Mouse (Mus musculus): ENCODE results near the gene Cic. TPM values are rescaled to one million over a fixed set of nuclear protein-coding genes. Genes with fewer than 3 reads are reported as not detected.

Gene Cic
- polyA plus RNA-seq, 1 experiment = 47.3 TPM

DNA sequence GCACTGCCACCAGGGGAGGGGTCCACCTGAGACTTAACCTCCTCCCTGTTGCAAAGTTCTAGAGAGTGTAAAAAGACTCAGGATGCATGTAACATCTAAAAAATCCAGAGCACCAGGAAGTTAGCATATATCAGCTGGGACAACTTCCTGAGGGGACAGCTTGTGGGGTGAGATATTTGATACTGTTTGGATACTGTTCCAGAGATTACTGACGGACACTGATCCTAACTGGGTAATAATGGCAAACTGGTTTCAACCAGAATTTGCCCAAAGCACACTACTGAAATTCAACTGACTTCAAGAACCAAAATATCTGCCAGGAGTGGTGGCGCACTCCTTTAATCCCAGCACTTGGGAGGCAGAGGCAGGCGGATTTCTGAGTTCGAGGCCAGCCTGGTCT, 27.0 kb downstream of the Cic start:
- Histone ChIP-seq H3K4me1 (ENCODE audit: control insufficient read depth) (peaks cover 29% of the 10 kb centered on the region), H3K27me3 (ENCODE audit: control insufficient read depth) (no peaks in the 10 kb centered on the region), H3K4me3 (replicated peaks) (no peak overlapping the region), H3K9me3 (ENCODE audit: control insufficient read depth, low read length) (peaks cover 4% of the 10 kb centered on the region; the same call in 1 of the 2 replicates), H3K36me3 (ENCODE audit: control insufficient read depth) (peaks cover 55% of the 10 kb centered on the region)
- TF ChIP-seq TAL1 (IDR thresholded peaks at IDR 0.05; ENCODE audit: low read length) (no peak), GATA1 (IDR thresholded peaks at IDR 0.05; ENCODE audit: low read length) (no peak)

DNA sequence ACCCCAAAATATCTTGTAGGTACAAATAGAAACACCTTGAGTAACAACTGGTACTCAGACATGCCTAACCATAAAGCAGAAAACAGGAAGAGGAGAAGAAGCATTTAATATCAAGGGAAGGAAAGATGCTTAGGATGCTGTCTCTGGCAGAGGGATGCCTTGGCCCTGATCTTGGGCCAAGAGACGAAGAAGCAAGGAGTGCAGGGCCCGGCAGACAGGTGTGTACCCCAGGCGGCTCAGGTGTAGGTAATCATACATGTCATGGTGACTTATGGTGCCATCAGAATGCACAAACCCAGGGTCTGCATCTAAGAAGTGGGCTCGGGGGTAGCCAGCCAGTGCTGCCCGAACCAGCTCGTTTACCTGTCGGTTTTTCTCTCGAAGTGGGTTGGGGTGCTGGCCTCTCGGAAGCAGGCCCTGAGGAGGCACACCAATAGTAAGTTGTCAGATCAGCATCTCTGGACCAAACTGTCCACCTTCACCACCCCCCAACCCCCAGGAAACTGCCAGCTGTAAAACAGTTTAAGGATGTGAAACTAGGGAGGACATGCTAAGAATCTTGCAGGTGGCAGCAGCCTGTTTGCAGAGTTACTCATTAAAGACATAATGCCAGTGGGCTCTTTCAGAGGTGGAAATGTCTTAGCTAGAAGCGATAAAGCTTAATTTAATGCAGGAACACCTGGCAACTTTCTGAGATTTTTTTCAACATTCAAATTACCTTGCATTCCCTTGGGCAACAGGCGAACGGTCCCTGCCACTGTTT, 27.6 kb downstream of the Cic start:
- Histone ChIP-seq H3K4me3 (replicated peaks) (no peak overlapping the region), H3K4me1 (ENCODE audit: control insufficient read depth) (peaks cover 29% of the 10 kb centered on the region), H3K36me3 (ENCODE audit: control insufficient read depth) (peaks cover 48% of the 10 kb centered on the region), H3K27me3 (ENCODE audit: control insufficient read depth) (no peaks in the 10 kb centered on the region), H3K9me3 (ENCODE audit: control insufficient read depth, low read length) (no peaks in the 10 kb centered on the region)
- no peak for TF ChIP-seq TAL1 (IDR thresholded peaks at IDR 0.05; ENCODE audit: low read length)
- no peak for TF ChIP-seq GATA1 (IDR thresholded peaks at IDR 0.05; ENCODE audit: low read length)

DNA sequence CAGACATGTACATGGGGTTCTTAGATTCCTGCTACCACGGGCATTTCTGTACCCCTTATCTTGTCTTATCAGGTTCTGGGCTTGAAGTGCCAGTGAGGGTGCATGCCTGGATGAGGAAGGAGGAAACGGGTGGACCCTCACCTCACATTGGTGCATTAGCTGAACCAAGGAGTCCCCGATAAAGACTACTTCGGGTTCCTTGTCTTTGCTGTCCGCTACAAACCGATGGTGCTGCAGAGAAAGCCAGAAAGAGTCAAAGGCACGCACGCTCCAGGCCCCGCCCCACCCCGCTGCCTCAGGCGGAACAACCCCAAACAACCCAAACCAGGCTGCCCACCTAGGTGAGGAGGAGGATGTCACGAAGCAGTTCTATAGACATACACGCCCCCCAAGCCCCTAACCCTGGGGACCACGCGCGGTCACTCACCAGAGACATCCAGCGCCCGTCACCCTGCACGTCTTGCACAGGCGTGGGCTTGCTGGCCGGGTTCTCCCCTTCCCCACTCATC, 29.5 kb downstream of the Cic start:
- H3K4me1 ChIP-seq (ENCODE audit: control insufficient read depth) = peaks cover 25% of the 10 kb centered on the region
- H3K36me3 ChIP-seq (ENCODE audit: control insufficient read depth) = peaks cover 30% of the 10 kb centered on the region
- peaks cover 4% of the 10 kb centered on the region for H3K27me3 ChIP-seq (ENCODE audit: control insufficient read depth)
- TF ChIP-seq GATA1 (IDR thresholded peaks at IDR 0.05; ENCODE audit: low read length) (no peak), TAL1 (IDR thresholded peaks at IDR 0.05; ENCODE audit: low read length) (no peak)
- no peaks in the 10 kb centered on the region for H3K9me3 ChIP-seq (ENCODE audit: control insufficient read depth, low read length)
- H3K4me3 ChIP-seq (replicated peaks) = peak overlapping the region; percentile 75

DNA sequence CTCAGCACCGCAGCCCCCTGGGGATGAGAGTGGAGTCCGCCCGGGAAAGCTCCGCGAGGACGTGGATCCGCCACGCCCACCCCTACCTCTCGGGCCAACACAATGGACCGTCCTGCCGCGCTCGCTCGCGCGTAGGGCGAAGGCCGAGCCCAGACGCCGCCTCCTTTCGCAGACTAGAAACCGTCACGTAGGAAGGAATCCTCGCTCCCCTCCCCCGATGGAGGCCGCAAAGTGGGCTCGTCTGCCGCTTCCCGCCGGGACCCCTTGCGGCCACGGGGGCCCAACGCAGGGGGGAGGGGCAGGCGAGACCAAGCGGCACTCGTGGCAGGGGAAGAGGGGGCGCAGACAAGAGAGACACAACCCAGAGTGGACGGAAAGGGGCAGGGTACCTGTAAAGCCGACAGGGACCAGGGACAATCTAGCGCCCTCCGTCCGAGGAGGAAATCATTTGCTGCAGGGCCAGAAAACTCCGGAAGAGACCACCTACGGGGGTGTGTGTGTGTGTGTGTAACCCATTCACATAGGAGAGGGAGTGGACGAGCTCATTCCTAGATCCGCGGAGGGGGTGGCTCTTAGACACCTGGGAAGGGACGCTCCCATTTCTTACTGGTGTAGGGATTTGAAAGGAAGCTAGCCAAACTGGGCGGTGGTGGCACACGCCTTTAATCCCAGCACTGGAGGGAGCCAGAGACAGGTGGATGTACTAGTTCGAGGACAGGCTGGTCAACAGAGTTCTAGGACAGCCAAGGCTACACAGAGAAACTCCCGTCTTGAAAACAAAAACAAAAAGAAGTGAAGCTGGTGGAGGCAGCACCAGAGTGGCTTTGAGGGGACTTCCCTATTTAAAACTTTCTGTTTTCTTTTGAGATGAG, 30.2 kb downstream of the Cic start, which contains the start of gene Pafah1b3:
Gene Pafah1b3, minus strand, starts transcription at position 533 of the 872 bp plus-strand sequence.
- H3K9me3 ChIP-seq (ENCODE audit: control insufficient read depth, low read length) = no peaks in the 10 kb centered on the region
- H3K4me1 ChIP-seq (ENCODE audit: control insufficient read depth) = peaks cover 25% of the 10 kb centered on the region
- no peak for TF ChIP-seq GATA1 (IDR thresholded peaks at IDR 0.05; ENCODE audit: low read length)
- TF ChIP-seq TAL1 (IDR thresholded peaks at IDR 0.05; ENCODE audit: low read length) = no peak
- peak within 1 kb of the TSS; percentile 75 for H3K4me3 ChIP-seq (replicated peaks)
- peaks cover 6% of the 10 kb centered on the region for H3K27me3 ChIP-seq (ENCODE audit: control insufficient read depth)
- peaks cover 23% of the 10 kb centered on the region for H3K36me3 ChIP-seq (ENCODE audit: control insufficient read depth)

DNA sequence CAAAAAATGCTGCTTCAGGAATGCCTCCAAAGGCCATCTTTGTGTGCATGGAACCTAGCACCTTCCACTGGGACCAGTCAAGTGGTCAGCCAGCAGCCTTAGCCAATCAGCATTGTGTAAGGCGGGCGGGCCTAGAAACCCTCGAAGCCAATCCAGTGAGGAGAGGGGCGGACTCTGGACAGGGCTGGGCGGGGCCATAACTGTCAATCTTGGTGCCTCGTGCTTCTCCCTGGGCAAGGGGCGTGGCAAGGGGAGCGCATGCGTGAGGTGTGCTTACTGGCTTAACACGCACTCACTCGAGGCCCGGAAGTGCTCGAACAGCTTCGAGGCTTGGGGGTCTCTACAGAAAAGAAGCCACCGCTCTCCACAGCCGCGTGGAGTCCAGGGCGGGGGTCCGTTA, 33.6 kb downstream of the Cic start, which contains the start of gene Prr19:
Gene Prr19, plus strand, starts transcription at position 349 of the 400 bp plus-strand sequence.
- H3K36me3 ChIP-seq (ENCODE audit: control insufficient read depth) = no peaks in the 10 kb centered on the region
- TF ChIP-seq TAL1 (IDR thresholded peaks at IDR 0.05; ENCODE audit: low read length) (no peak), GATA1 (IDR thresholded peaks at IDR 0.05; ENCODE audit: low read length) (no peak)
- peaks cover 38% of the 10 kb centered on the region for H3K27me3 ChIP-seq (ENCODE audit: control insufficient read depth)
- no peak within 1 kb of the TSS for H3K4me3 ChIP-seq (replicated peaks)
- no peaks in the 10 kb centered on the region for H3K9me3 ChIP-seq (ENCODE audit: control insufficient read depth, low read length)
- H3K4me1 ChIP-seq (ENCODE audit: control insufficient read depth) = peaks cover 29% of the 10 kb centered on the region

DNA sequence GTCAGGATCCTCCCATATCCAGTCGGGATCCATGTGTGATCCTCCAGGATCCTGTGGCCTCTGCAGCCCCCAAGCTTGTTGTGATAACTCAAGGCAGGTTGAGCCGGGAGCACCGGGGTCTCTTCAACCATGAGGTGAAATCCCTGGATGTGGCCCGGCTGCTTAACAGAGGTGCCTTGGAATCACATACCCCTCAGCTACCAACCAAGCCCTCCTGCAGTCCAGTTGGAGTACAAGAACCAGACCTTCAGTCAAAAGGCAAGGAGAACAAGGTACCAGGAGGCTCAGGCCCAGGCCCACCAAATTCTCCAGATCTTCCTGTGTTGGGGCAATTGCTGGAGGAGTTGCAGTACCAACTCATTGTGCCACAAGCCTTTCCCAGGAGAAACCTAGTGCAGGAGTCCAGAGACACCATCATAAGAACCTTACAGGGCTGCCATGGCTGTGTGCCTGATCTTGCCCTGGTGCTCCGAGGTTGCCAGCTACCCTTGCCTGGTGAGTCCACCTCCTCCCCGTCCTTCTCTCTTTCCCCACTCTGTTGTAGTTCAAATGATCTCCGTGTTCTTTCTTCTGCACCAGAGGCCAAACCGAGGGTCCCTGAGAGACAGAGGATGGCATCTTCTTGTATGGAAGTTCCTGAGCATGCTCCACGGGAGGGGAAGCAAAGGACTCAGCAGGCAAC, 35.6 kb downstream of the Cic start:
- no peaks in the 10 kb centered on the region for H3K9me3 ChIP-seq (ENCODE audit: control insufficient read depth, low read length)
- no peak overlapping the region for H3K4me3 ChIP-seq (replicated peaks)
- no peaks in the 10 kb centered on the region for H3K36me3 ChIP-seq (ENCODE audit: control insufficient read depth)
- H3K4me1 ChIP-seq (ENCODE audit: control insufficient read depth) = peaks cover 12% of the 10 kb centered on the region
- H3K27me3 ChIP-seq (ENCODE audit: control insufficient read depth) = peaks cover 58% of the 10 kb centered on the region
- TF ChIP-seq GATA1 (IDR thresholded peaks at IDR 0.05; ENCODE audit: low read length) = no peak
- no peak for TF ChIP-seq TAL1 (IDR thresholded peaks at IDR 0.05; ENCODE audit: low read length)

DNA sequence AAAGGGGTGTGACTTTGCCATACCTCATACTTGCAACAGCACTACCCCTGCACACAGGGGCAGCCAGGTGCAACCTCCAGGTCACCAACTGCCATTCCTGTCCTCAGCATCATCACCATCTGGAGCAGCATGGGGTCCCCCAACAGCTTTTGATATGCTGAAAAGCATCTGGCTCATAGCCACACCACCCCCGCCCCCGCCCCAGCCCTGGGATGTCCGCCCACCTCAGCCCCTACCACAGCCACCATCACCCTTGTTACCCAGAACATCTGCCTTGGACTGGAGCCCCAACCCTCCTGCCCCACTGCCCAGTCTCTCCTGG, 36.1 kb downstream of the Cic start:
- H3K4me1 ChIP-seq (ENCODE audit: control insufficient read depth) = peaks cover 11% of the 10 kb centered on the region
- H3K27me3 ChIP-seq (ENCODE audit: control insufficient read depth) = peaks cover 63% of the 10 kb centered on the region
- H3K36me3 ChIP-seq (ENCODE audit: control insufficient read depth) = no peaks in the 10 kb centered on the region
- no peaks in the 10 kb centered on the region for H3K9me3 ChIP-seq (ENCODE audit: control insufficient read depth, low read length)
- no peak for TF ChIP-seq GATA1 (IDR thresholded peaks at IDR 0.05; ENCODE audit: low read length)
- no peak for TF ChIP-seq TAL1 (IDR thresholded peaks at IDR 0.05; ENCODE audit: low read length)
- H3K4me3 ChIP-seq (replicated peaks) = no peak overlapping the region

DNA sequence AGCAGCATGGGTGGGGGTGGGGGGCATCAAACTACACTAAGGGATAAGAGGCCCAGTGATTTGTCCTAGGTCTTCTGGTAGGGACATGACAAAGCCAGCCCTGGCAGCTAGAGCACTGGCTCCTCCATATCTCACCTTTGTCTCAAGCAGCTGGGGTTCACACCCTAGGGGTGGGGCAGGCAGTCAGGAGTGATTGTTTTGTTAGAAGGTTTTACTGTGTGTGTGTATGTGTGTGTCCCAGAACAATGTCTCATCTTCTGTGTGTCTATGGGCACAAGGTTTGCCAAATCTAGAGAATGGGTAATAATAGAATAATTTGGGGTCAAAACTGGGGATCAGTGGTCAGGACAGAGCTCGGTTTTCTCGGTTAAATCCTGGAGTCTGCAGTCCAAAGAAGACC, 38.0 kb downstream of the Cic start:
- Histone ChIP-seq H3K4me3 (replicated peaks) (no peak overlapping the region), H3K36me3 (ENCODE audit: control insufficient read depth) (no peaks in the 10 kb centered on the region), H3K27me3 (ENCODE audit: control insufficient read depth) (peaks cover 78% of the 10 kb centered on the region), H3K4me1 (ENCODE audit: control insufficient read depth) (peaks cover 11% of the 10 kb centered on the region), H3K9me3 (ENCODE audit: control insufficient read depth, low read length) (no peaks in the 10 kb centered on the region)
- TF ChIP-seq GATA1 (IDR thresholded peaks at IDR 0.05; ENCODE audit: low read length) (no peak), TAL1 (IDR thresholded peaks at IDR 0.05; ENCODE audit: low read length) (no peak)

Measured in erythroblast, embryonic 14.5 days (primary cell).